Mouse (Mus musculus): ENCODE measurements around the gene Syn1. TPM values are rescaled to one million over a fixed set of nuclear protein-coding genes. Genes with fewer than 3 reads are reported as not detected.

The Syn1 gene
- total RNA-seq, 2 experiments from 2014 or later: 0.07 TPM; not detected in 1

DNA sequence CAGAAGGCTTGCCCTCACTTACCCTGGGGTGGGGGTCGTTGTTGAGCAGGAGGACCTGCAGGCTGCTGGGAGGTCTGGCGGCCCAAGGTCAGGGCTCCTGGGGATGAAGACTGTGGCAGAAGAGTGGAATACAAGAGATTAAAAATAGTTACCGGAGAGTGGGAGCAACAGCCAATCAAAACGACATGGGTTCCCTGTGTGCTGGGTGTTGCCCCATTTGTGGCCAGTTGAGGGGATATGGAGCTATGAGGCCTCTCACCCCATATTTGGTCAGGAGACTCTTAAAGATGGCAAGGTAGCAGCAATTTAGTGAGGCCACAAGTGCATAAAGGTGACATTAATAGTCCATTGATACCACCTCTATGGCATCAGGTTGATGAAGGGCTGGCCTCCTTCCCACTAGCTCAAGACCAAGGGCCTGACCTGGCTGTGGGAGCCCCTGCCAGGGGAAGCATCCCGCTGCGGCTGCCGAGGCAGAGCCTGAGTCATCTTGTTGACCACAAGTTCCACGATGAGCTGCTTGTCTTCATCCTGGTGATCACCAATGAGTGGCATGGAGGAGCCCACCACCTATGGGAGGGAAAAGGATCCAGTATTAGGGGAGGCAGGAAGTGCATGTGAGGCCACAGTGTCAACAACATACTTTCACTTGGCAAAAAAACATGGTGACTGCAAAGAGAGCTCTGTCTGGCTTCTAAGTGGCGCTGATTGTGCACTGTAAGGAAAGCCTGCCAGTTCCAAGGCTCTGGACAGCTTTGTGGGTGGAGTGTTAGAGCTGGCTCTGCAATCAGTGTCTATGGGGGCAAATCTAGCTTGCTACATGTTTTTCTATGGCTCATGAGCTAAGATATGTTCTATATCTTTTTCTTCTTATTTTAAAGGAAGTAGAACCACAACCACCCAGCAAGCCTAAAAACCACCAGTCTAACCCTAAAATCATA, 57.4 kb downstream of the Syn1 start:
- ATAC-seq (replicated peaks; ENCODE audit: poor library complexity): peak; percentile 56

DNA sequence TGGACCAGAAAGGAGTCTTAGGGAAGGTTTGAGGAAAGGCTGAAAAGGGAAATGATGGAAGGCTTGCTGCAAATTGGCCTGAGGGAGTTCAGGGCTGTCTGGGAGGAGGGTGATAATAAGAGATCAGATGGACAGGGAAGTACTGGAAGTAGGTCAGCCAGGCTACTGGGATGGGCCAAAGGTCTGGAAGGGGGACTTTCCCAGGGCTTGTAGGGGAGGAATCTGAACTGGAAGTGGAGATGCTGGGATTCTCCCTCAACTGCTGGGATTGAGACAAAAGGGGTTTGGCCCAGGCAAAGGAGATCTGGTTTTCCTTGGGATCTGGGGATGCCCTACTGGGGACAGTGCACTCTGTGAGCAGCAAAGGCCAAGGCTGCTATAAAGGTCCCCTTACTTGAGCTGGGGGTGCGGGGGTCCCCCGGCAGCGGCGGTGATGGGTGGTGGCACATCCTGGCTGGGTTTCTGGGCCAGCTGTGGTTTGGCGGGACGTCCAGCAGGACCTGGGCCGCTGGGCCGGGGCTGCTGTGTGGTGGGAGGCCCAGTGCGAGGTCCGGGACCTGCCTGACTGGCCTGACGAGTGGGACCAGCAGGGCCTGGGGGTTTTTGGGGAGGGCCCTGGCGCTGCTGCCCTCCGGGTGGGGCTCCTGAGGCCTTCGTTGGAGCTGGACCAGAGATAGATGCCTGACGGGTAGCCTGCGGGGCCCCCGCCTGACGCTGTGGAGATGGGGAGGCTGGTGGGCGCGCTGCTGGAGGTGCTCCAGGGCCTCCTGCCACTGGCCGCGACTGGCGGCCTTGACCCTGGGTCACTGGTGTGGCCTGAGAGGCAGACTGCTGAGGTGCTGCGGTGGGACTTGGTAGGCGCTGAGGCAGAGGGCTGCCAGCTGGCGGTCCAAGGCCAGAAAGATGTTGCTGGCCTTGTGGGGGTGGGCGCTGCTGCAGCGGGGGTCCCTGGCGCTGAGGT, 58.4 kb downstream of the Syn1 start:
- ATAC-seq (replicated peaks; ENCODE audit: poor library complexity): 0 out of 2 replicates have a peak, but pooled peaks have one; percentile 2

DNA sequence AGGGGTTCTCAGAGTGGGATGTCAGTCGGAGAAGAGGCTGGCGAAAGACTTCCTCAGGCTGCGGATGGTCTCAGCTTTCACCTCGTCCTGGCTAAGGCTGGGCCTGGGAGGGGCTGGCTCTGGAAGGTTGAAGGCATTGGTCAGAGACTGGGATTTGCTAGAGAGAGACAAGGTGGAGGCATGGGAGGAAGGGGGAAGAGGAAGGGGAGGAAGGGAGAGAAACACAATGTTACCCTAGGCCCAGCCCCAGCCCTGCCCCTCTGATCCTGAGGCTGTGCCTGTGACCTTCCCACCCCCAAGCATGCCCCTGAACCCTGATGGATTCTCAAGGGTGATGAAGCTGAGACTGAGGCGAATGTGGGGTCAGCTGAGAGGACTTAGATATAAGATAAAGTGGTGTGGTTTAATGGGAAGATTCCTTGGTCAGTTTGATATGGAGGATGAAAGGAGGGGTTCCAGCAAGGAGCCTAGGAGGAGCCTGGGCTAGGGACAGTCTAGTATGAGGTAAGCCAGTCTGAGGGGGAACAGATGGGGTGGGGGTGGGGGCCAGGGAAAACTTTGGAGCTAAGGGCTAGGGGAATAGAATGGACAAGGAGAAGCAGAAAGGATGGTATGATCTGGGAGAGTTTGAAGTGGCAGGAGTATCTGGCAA, 59.2 kb downstream of the Syn1 start:
- ATAC-seq (replicated peaks; ENCODE audit: poor library complexity): no peak

DNA sequence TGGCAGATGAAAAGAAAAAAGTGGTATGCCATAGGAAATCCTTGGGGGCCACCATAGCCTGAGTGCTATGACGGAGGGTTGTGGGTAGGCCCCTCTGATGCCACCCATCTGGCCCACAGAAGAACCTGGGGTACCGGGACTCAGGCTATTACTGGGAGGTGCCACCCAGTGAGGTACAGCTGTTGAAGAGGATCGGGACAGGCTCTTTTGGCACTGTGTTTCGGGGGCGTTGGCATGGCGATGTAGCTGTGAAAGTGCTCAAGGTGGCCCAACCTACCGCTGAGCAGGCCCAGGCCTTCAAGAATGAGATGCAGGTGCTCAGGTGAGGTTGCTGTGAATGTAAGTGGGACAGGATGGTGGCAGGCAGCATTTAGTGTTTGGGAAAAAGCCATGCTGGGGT, 67.0 kb downstream of the Syn1 start:
- no peak for ATAC-seq (replicated peaks; ENCODE audit: poor library complexity)

DNA sequence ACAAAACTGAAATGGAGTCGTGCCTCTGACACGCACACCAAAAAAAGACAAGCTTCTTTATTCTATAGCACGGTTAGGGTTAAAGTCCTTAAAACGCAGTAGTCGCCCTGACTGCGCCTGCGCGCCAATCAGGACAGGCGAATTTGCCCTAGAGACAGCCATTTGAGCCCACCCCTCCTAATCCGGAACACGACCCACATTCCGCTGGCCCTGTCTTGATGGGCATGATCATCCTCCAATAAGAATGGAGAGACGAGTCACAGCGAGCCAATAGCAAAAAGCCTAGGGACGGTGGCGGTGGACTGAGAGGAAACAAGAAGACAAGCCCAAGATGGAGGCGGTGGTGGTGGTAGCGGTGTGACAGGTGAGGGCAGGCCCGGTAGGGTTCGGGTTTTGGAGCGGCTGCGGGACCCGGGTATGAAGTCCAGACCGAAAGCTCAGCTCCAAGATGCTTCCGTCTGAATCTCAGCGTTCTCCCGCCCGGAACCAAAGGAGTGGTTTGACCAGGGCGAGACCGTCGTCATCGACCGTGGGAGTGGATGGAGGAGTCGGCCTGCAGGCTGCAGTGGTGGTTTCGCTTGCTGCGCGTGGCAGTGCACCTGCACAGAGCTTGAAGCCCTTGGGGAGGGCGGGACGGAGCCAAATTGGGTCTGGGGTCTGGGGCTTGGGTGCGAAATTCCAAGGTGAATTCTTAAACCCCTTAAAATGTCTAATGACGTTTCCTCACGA, 72.4 kb downstream of the Syn1 start:
- ATAC-seq (replicated peaks; ENCODE audit: poor library complexity): peak; percentile 100

DNA sequence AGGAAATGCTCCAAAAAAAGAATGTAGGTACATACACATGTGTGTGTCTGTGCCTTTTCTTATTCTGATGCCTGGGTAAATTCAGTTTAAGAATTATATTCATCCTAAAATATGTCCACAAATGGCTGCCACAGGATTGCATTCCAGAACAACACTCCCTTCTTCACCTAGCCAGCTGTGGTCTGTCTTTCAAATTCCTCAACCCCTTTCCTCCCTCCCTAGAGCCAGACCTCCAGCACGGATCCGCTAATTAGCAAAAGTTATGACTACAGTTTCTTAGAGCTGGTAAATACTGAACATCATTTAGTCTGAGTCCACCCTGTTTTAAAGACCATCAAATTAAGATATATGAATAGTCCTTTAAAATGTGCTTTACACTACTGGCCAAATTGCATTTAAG, 73.0 kb downstream of the Syn1 start:
- ATAC-seq (replicated peaks; ENCODE audit: poor library complexity): no peak

DNA sequence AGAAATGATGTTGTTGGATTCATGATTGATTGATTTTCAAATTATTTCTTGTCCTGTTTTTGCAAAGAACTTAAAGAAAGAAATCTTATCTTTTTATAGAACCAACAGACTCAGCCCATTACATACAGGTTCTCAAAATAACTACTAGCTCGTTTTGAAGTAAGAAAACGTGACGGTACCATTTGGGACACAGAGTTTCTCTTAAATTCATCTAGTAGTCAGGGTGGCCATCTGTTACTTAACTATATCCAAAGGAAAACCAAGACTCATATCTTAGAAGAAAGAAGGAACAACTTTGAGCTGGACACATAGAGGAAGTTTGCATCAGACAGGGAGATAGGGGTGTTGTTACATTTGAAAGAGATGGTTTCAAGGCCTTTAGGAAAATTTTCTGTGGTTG, 73.6 kb downstream of the Syn1 start:
- ATAC-seq (replicated peaks; ENCODE audit: poor library complexity): no peak

DNA sequence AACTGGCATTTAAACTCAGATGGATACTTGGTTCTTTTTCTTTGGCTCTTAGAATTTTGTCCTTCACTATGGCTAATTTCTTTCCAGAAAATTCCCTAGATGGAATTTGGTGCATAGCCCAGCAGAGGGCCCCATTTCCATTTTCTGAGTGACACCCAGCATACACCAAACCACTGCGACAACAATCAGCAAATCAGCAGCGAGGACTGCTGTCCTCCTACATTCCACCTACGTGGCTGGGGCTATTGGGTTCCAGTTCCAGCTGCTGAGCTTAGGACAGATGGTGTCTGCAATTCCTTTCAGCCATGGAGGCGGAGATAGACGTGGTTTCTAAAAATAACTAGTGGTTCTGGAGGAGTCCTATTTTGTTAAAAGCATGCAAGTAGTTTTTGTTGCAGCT, 91.9 kb downstream of the Syn1 start:
- peak; percentile 76 for ATAC-seq (replicated peaks; ENCODE audit: poor library complexity)

DNA sequence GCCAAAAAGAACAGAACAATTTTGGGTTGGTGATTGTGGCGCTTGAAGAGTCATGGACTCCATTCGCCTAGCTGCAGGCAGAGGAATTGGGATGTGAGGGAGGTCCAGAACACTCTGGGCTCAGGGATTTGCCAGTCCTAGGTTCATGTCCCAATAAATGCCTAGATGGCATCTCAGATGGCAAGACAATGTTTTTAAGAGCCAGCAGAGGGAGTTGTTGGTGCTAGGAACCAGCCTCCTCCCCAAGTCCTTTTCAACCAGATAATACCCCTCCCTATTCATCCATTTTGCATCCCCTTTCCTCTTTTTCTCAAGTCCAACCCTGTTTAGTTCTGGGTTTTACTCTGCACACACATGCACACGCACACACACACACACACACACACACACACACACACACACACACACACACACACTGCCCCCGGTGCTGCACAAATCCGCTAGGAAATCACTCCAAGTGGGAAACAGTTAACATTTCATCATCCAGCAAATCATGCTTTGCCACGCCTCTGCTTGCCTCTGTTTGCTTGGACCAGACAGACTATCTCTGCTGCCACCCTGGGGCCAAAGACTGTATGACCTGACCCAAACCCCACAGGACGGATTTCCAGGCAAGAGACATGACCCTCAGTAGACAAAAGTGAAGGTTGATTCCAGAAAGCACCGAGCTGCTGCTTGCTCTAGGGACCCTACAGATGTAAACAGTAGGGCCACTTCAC, 100.9 kb downstream of the Syn1 start:
- peak; percentile 86 for ATAC-seq (replicated peaks; ENCODE audit: poor library complexity)

DNA sequence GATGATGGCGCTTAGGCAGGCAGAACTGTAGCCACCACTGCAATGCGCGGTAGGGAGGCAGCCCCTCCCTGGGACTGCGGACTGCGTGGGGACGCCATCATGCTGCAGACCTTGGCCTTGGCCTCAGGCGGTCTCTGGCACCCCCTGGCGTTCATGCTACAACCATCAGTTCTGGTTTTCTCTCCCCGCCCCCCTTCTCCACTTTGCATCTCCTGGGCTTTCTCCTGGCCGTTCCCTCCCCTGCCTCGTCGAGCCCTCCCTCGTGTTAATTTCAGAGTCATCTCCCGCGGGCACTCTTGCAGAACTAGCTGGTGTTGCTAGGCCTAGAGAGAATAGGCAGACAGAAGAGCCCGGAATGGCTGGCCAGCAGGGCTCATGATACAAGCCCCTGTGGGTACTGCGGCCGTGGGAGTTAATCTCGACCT, 101.6 kb downstream of the Syn1 start:
- peak; percentile 94 for ATAC-seq (replicated peaks; ENCODE audit: poor library complexity)

DNA sequence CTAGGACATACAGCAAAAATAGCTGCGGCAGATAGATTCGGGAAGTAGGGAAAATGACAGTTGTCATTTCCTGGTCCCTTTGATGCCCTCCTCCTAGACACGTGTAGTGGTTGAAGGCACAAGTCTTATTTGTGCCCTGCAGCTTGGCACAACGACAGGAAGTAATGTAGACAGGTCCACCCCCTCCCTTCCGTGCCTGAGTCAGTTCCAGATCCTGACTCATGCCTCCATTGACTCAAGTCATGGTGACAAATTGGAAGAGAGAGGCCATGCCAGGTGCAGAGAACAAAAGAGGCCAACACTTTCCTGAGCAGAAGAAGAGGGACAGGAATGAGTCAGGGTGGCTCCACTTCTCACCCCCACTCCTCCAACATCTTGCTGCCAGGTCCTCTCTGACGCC, 103.8 kb downstream of the Syn1 start:
- ATAC-seq (replicated peaks; ENCODE audit: poor library complexity): peak; percentile 60

Other genes with a start within 250 kb of the Syn1 start
- gene Cdk16, start 233.1 kb downstream of the Syn1 start, total RNA-seq (2015): 49.2 and 49.8 TPM in 2 replicates
- gene Cdk16, start 233.1 kb downstream of the Syn1 start, total RNA-seq (2017): 25.4 and 29.7 TPM in 2 replicates
- gene Usp11, start 217.1 kb downstream of the Syn1 start, total RNA-seq (2015): 30.6 and 32.5 TPM in 2 replicates
- 32.2 and 36.7 TPM in 2 replicates for gene Usp11, start 217.1 kb downstream of the Syn1 start, total RNA-seq (2017)
- gene Araf, start 123.2 kb downstream of the Syn1 start, total RNA-seq (2015): 56.3 and 69.0 TPM in 2 replicates
- 32.8 and 43.1 TPM in 2 replicates for gene Araf, start 123.2 kb downstream of the Syn1 start, total RNA-seq (2017)
- 0.17 TPM in 1 of 2 replicates, not detected in the other for gene Timp1, start 50.8 kb downstream of the Syn1 start, total RNA-seq (2015)
- gene Timp1, start 50.8 kb downstream of the Syn1 start, total RNA-seq (2017): not detected in 2 replicates
- gene Cfp, start 10.6 kb upstream of the Syn1 start, total RNA-seq (2015): 27.0 and 38.2 TPM in 2 replicates
- gene Cfp, start 10.6 kb upstream of the Syn1 start, total RNA-seq (2017): 19.5 and 32.9 TPM in 2 replicates
- gene Elk1, start 29.6 kb upstream of the Syn1 start, total RNA-seq (2015): 4.3 and 5.5 TPM in 2 replicates
- gene Elk1, start 29.6 kb upstream of the Syn1 start, total RNA-seq (2017): 3.7 and 4.6 TPM in 2 replicates
- gene Uxt, start 41.0 kb upstream of the Syn1 start, total RNA-seq (2015): 57.0 and 66.6 TPM in 2 replicates
- 24.7 and 35.6 TPM in 2 replicates for gene Uxt, start 41.0 kb upstream of the Syn1 start, total RNA-seq (2017)
- 10.0 and 14.9 TPM in 2 replicates for gene Zfp182, start 141.3 kb upstream of the Syn1 start, total RNA-seq (2015)
- 8.3 and 11.9 TPM in 2 replicates for gene Zfp182, start 141.3 kb upstream of the Syn1 start, total RNA-seq (2017)
- gene Spaca5, start 147.4 kb upstream of the Syn1 start, total RNA-seq (2015): not detected in 2 replicates
- gene Spaca5, start 147.4 kb upstream of the Syn1 start, total RNA-seq (2017): not detected in 2 replicates
- gene Zfp300, start 168.5 kb upstream of the Syn1 start, total RNA-seq (2015): 1.3 and 1.6 TPM in 2 replicates
- gene Zfp300, start 168.5 kb upstream of the Syn1 start, total RNA-seq (2017): 0.27 and 0.75 TPM in 2 replicates
- not detected in 2 replicates for gene Ssxa1, start 194.8 kb upstream of the Syn1 start, total RNA-seq (2015)
- not detected in 2 replicates for gene Ssxa1, start 194.8 kb upstream of the Syn1 start, total RNA-seq (2017)

Data from megakaryocyte progenitor cell, adult 5-6 weeks (primary cell).